Mouse (Mus musculus) forebrain, embryonic 12.5 days (tissue): ENCODE results near the gene Cacng4. TPM values are rescaled to one million over a fixed set of nuclear protein-coding genes. Genes with fewer than 3 reads are reported as not detected.

Experiments used
- ATAC-seq: fragments of 200-750 bp; cut with Nextera tagmentation; 2 replicates; pipeline ENCODE4 v1.8.0; 2017; ENCODE audit warnings: moderate TSS enrichment; ENCODE audit not compliant: low FRiP score
- H3K27ac ChIP-seq: fragments of 300-500 bp; sonication (generic); 2 replicates; pipeline ENCODE4 v1.5.1; 2016; ENCODE audit warnings: mild to moderate bottlenecking
- H3K27me3 ChIP-seq: fragments of 300-500 bp; sonication (generic); 2 replicates; pipeline ENCODE4 v1.6.1; 2016; ENCODE audit warnings: mild to moderate bottlenecking
- H3K36me3 ChIP-seq: fragments of 300-500 bp; sonication (generic); replicated peaks from 2 replicates; pipeline ENCODE4 v1.6.1; 2016; ENCODE audit warnings: mild to moderate bottlenecking
- H3K4me1 ChIP-seq: fragments of 300-500 bp; sonication (generic); 2 replicates; pipeline ENCODE4 v1.6.1; 2016
- H3K4me2 ChIP-seq: fragments of 300-500 bp; sonication (generic); 2 replicates; pipeline ENCODE4 v1.6.1; 2016; ENCODE audit warnings: mild to moderate bottlenecking, moderate library complexity
- H3K4me3 ChIP-seq: fragments of 300-500 bp; sonication (generic); replicated peaks from 2 replicates; pipeline ENCODE4 v1.5.1; 2016; ENCODE audit warnings: mild to moderate bottlenecking
- H3K9ac ChIP-seq: fragments of 300-500 bp; sonication (generic); 2 replicates; pipeline ENCODE4 v1.6.1; 2016; ENCODE audit warnings: mild to moderate bottlenecking
- H3K9me3 ChIP-seq: fragments of 300-500 bp; sonication (generic); 2 replicates; pipeline ENCODE4 v1.6.1; 2016
- WGBS: fragments of 180-500 bp; shearing (Covaris S2); methylation state at CpG from one replicate; pipeline ENCODE4 v1.1.7; 2016; 5-methylcytosine and 5-hydroxymethylcytosine counted together
- polyA plus RNA-seq: library from polyadenylated mRNA; unstranded; fragments of >200 nt; fragmentation: Nextera tagmentation; extraction: Ambion mirVana; gene quantifications from 2 replicates; pipeline ENCODE4 v1.2.1, GENCODE M21; 2016

The Cacng4 gene
- polyA plus RNA-seq, 1 experiment from 2014 or later = 22.8 TPM

DNA sequence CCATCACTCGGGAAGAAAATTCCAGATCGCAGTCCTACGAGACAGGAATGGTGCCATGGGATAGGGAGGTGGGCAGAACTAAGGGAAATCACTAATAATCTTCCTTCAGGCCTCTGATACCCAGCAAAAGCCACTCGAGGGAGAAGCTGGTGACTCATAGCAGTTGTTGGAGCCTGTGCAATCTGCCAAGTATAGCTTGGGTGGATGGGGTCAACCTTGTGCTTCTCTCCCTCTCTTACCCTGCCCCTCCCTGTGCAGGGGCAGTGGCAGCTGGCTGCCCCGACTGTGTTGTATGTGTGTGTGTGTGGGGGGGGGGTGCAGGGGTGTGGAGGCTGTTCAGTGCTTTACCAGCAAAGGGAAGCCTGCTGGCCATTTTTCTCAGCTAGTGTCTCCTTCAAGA is 62.9 kb downstream of the Cacng4 start:
- no peak for ATAC-seq
- Histone ChIP-seq H3K4me1 (no peaks in the 10 kb centered on the region), H3K36me3 (peaks cover 43% of the 10 kb centered on the region), H3K27ac (no peak overlapping the region), H3K9ac (no peak overlapping the region), H3K27me3 (no peaks in the 10 kb centered on the region), H3K9me3 (no peaks in the 10 kb centered on the region), H3K4me2 (no peak overlapping the region), H3K4me3 (no peak overlapping the region)
- WGBS = 87% methylated on average over 5 of the region's 5 CpGs

- Histone ChIP-seq H3K4me1 (no peaks in the 10 kb centered on the region), H3K36me3 (peaks cover 38% of the 10 kb centered on the region), H3K9ac (no peak overlapping the region), H3K27me3 (no peaks in the 10 kb centered on the region), H3K27ac (no peak overlapping the region), H3K4me3 (no peak overlapping the region), H3K9me3 (no peaks in the 10 kb centered on the region), H3K4me2 (no peak overlapping the region)
- 90% methylated on average over 4 of the region's 4 CpGs for WGBS
- ATAC-seq = no peak
Observed at GRCm38 (mm10) chr11:107730940-107731339, 63.4 kb downstream of the Cacng4 start.

GRCm38 (mm10) chr11:107729141-107729540 is 65.2 kb downstream of the Cacng4 start:
- WGBS = 84% methylated on average over 7 of the region's 7 CpGs
- no peak overlapping the region for H3K27ac ChIP-seq
- no peak overlapping the region for H3K4me3 ChIP-seq
- no peaks in the 10 kb centered on the region for H3K4me1 ChIP-seq
- H3K9ac ChIP-seq = no peak overlapping the region
- peaks cover 20% of the 10 kb centered on the region for H3K36me3 ChIP-seq
- H3K27me3 ChIP-seq = no peaks in the 10 kb centered on the region
- no peak overlapping the region for H3K4me2 ChIP-seq
- no peaks in the 10 kb centered on the region for H3K9me3 ChIP-seq
- no peak for ATAC-seq

GRCm38 (mm10) chr11:107728073-107728863 is 66.1 kb downstream of the Cacng4 start:
- Histone ChIP-seq H3K36me3 (peaks cover 13% of the 10 kb centered on the region), H3K9ac (no peak overlapping the region), H3K27ac (no peak overlapping the region), H3K27me3 (no peaks in the 10 kb centered on the region), H3K4me1 (no peaks in the 10 kb centered on the region), H3K9me3 (no peaks in the 10 kb centered on the region), H3K4me2 (no peak overlapping the region), H3K4me3 (no peak overlapping the region)
- 82% methylated on average over 13 of the region's 13 CpGs for WGBS
- no peak for ATAC-seq

DNA sequence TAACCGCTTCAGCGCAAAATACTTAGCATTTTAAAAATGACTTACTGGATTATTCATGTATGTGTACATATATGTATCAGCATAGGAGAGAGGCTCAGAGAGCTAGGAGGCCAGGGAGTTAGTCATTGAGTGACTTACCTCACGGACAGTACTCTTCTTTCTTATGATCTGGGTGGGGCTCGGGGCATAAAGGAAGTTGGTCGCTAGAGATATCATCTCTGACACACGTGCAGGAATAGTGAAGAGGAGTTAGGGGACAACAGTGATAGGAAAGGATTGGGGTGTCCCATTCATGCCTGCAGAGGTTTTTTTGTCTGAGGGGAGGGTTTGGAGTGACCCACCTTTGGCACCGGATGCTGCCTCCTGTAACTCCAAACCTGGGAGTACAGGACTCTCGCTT is 69.8 kb downstream of the Cacng4 start:
- no peaks in the 10 kb centered on the region for H3K4me1 ChIP-seq
- H3K27me3 ChIP-seq = no peaks in the 10 kb centered on the region
- no peak for ATAC-seq
- no peak overlapping the region for H3K9ac ChIP-seq
- no peak overlapping the region for H3K4me3 ChIP-seq
- WGBS = 93% methylated on average over 8 of the region's 8 CpGs
- no peak overlapping the region for H3K27ac ChIP-seq
- no peak overlapping the region for H3K4me2 ChIP-seq
- no peaks in the 10 kb centered on the region for H3K36me3 ChIP-seq
- H3K9me3 ChIP-seq = no peaks in the 10 kb centered on the region

- WGBS = 79% methylated on average over 7 of the region's 7 CpGs
- Histone ChIP-seq H3K4me3 (no peak overlapping the region), H3K9ac (no peak overlapping the region), H3K9me3 (no peaks in the 10 kb centered on the region), H3K27ac (no peak overlapping the region), H3K36me3 (no peaks in the 10 kb centered on the region), H3K27me3 (no peaks in the 10 kb centered on the region), H3K4me2 (no peak overlapping the region), H3K4me1 (no peaks in the 10 kb centered on the region)
- ATAC-seq = no peak
Observed at GRCm38 (mm10) chr11:107721057-107721456, 73.3 kb downstream of the Cacng4 start.

DNA sequence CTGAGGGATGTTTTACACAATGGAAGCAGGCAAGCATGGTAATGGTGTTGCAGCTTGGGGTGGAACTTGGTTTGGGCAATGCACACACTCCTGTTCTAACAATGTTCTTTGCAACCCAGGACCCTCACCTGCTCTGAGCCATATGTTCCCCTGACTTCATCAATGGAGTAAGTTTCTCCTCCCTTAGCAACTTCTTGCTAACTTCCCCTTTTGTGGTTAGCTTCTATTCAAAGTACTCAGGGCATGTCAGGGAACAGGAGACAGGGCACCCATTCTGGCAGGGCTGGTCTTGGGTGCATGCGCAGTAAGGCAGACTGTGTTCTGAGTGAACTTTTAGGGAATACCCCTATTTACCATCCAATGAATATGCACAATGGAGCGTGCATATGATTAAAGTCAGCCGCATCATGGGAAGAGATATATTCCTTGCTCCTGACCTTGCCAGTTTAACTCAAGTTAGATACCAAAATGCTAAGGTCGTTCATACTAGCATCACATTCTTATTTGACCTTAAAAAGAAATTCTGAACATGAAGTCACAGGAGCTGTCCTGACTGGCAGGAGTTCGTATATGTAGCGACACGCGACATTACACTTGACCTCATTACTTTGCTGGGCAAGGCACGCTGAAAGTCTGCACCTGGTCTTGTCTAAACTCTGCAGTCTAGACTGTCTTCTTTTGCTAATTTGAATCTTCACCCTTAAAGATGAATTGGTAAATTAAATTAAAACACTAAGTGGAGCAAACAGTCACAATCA is 73.9 kb downstream of the Cacng4 start:
- no peak overlapping the region for H3K4me2 ChIP-seq
- no peaks in the 10 kb centered on the region for H3K36me3 ChIP-seq
- 91% methylated on average over 9 of the region's 9 CpGs for WGBS
- no peaks in the 10 kb centered on the region for H3K4me1 ChIP-seq
- no peaks in the 10 kb centered on the region for H3K9me3 ChIP-seq
- H3K27ac ChIP-seq = no peak overlapping the region
- no peak overlapping the region for H3K4me3 ChIP-seq
- no peak for ATAC-seq
- H3K27me3 ChIP-seq = no peaks in the 10 kb centered on the region
- H3K9ac ChIP-seq = no peak overlapping the region

DNA sequence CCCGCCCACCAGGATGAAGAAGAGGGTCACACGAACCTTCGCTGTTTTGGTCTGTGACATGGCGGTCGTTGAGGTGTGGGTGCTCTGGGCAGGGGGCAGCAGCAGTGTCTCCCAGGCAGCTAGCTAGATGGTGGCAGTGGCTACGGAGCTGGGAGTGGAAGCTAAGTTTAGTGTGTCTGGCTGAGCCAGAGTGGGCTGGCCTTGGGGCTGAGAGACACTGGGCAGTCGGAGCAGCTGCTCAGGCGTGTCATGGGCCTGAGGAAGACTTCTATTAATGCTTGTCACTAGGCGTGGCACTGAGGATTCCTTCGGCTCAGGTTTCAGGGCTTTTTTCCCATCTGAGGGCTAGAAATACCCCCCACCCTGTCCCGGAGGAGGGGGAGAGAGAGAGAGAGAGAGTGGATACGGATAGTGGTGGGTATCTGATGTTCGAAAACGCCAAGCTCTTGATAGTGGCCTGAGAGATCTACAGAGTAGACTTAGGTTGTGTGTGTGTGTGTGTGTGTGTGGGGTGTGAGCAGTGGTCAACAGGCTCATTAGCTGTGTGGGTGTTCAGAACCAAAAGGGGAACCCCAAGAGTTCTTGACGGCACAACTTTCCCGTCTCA is 77.9 kb downstream of the Cacng4 start, which contains the start of gene Cacng1:
Cacng1 (minus strand) TSS at position 191 of the 607 bp plus-strand sequence.
- ATAC-seq = no peak
- H3K9ac ChIP-seq = no peak within 1 kb of the TSS
- no peak within 1 kb of the TSS for H3K4me3 ChIP-seq
- H3K4me2 ChIP-seq = no peak within 1 kb of the TSS
- no peaks in the 10 kb centered on the region for H3K9me3 ChIP-seq
- no peaks in the 10 kb centered on the region for H3K27me3 ChIP-seq
- WGBS = 84% methylated on average over 16 of the region's 16 CpGs
- no peaks in the 10 kb centered on the region for H3K36me3 ChIP-seq
- peaks cover 3% of the 10 kb centered on the region; the same call in 1 of the 2 replicates for H3K4me1 ChIP-seq
- H3K27ac ChIP-seq = no peak within 1 kb of the TSS

- no peak for ATAC-seq
- Histone ChIP-seq H3K27ac (no peak overlapping the region), H3K27me3 (no peaks in the 10 kb centered on the region), H3K4me1 (peaks cover 3% of the 10 kb centered on the region; the same call in 1 of the 2 replicates), H3K4me2 (no peak overlapping the region), H3K4me3 (no peak overlapping the region), H3K9ac (no peak overlapping the region), H3K9me3 (no peaks in the 10 kb centered on the region), H3K36me3 (no peaks in the 10 kb centered on the region)
- WGBS = 87% methylated on average over 7 of the region's 7 CpGs
Observed at GRCm38 (mm10) chr11:107714368-107714767, 80.0 kb downstream of the Cacng4 start.

DNA sequence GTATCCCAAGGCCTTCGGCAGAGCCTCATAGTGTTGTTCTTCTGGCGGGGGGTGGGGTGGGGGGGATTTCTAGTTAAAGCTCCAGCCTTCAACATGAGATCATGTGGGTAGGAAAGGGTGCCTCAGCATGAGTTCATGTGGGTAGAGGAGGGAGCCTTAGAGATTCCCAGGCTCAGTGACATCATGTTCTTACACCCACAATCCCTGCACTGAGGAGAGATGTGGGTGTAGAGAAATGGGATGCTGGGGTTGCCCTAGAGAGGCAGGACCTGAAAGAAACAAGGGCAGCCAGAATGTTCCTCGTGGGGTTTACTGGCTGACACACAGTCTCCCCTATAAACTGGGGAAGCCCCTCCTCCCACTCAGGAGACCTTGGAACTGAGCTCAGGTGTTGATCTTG is 84.0 kb downstream of the Cacng4 start:
- H3K4me2 ChIP-seq = no peak overlapping the region
- no peaks in the 10 kb centered on the region for H3K36me3 ChIP-seq
- H3K27ac ChIP-seq = no peak overlapping the region
- H3K27me3 ChIP-seq = peaks cover 3% of the 10 kb centered on the region; the same call in 1 of the 2 replicates
- peaks cover 18% of the 10 kb centered on the region for H3K4me1 ChIP-seq
- 76% methylated on average over 3 of the region's 3 CpGs for WGBS
- no peak overlapping the region for H3K9ac ChIP-seq
- H3K4me3 ChIP-seq = no peak overlapping the region
- ATAC-seq = no peak
- H3K9me3 ChIP-seq = no peaks in the 10 kb centered on the region

- no peak overlapping the region for H3K27ac ChIP-seq
- no peaks in the 10 kb centered on the region for H3K36me3 ChIP-seq
- no peaks in the 10 kb centered on the region for H3K9me3 ChIP-seq
- ATAC-seq = no peak
- H3K4me2 ChIP-seq = peak overlapping the region; percentile 22
- H3K27me3 ChIP-seq = peaks cover 13% of the 10 kb centered on the region
- no peak overlapping the region for H3K9ac ChIP-seq
- H3K4me1 ChIP-seq = peaks cover 32% of the 10 kb centered on the region
- 12% methylated on average over 20 of the region's 20 CpGs for WGBS
- H3K4me3 ChIP-seq = no peak overlapping the region
Observed at GRCm38 (mm10) chr11:107707897-107708610, 86.3 kb downstream of the Cacng4 start.
